Mouse (Mus musculus) stomach, postnatal 0 days (tissue): ENCODE results near the gene Serping1.

Experiments
- CTCF ChIP-seq: IDR thresholded peaks from 2 replicates; pipeline ENCODE4 v1.5.1; 2016; ENCODE audit warnings: antibody characterized with exemption, low read depth, mild to moderate bottlenecking, moderate library complexity
- EP300 ChIP-seq: optimal IDR thresholded peaks from 2 replicates; pipeline ENCODE3; 2016; ENCODE audit warnings: antibody characterized with exemption

GRCm38 (mm10) chr2:84810526-84810885 is 35.3 kb upstream of the Serping1 start:
- no peak for TF ChIP-seq CTCF
- no peak for TF ChIP-seq EP300
